Mouse (Mus musculus): ENCODE results near the gene Yif1b.
A peak's percentile ranks its signal among the peaks of the same experiment; 100 is the strongest.

The Yif1b gene

GRCm38 (mm10) chr7:29280801-29281200, 42.7 kb downstream of the Yif1b start:
- peak; percentile 35 for DNase-seq (ENCODE audit: low read depth, low spot score)

- peak; percentile 81 for DNase-seq (ENCODE audit: low read depth, low spot score)
These were observed 43.3 kb downstream of the Yif1b start, which contains the start of gene Spint2 for GRCm38 (mm10) chr7:29281201-29282073. TSS of gene Spint2 (minus strand) at chr7:29281912.

- no peak for DNase-seq (ENCODE audit: low read depth, low spot score)
These were observed 44.0 kb downstream of the Yif1b start for GRCm38 (mm10) chr7:29282074-29282554.

- DNase-seq (ENCODE audit: low read depth, low spot score): no peak
These were observed 45.7 kb downstream of the Yif1b start for GRCm38 (mm10) chr7:29283876-29284275.

- no peak for DNase-seq (ENCODE audit: low read depth, low spot score)
These were observed 46.4 kb downstream of the Yif1b start for GRCm38 (mm10) chr7:29284523-29284922.

GRCm38 (mm10) chr7:29287481-29287880, 49.4 kb downstream of the Yif1b start:
- no peak for DNase-seq (ENCODE audit: low read depth, low spot score)

GRCm38 (mm10) chr7:29288079-29288478, 50.0 kb downstream of the Yif1b start:
- no peak for DNase-seq (ENCODE audit: low read depth, low spot score)

GRCm38 (mm10) chr7:29288942-29289638, 51.0 kb downstream of the Yif1b start, which contains the start of gene Ppp1r14a:
TSS of gene Ppp1r14a (plus strand) at chr7:29289308.
- DNase-seq (ENCODE audit: low read depth, low spot score): peak; percentile 60

- DNase-seq (ENCODE audit: low read depth, low spot score): no peak
These were observed 51.7 kb downstream of the Yif1b start for GRCm38 (mm10) chr7:29289856-29290255.

GRCm38 (mm10) chr7:29290691-29291485, 52.8 kb downstream of the Yif1b start:
- no peak for DNase-seq (ENCODE audit: low read depth, low spot score)

- DNase-seq (ENCODE audit: low read depth, low spot score): no peak
These were observed 53.7 kb downstream of the Yif1b start for GRCm38 (mm10) chr7:29291616-29292457.

- no peak for DNase-seq (ENCODE audit: low read depth, low spot score)
These were observed 54.4 kb downstream of the Yif1b start for GRCm38 (mm10) chr7:29292458-29293098.

GRCm38 (mm10) chr7:29293131-29294065, 55.3 kb downstream of the Yif1b start:
- no peak for DNase-seq (ENCODE audit: low read depth, low spot score)

- no peak for DNase-seq (ENCODE audit: low read depth, low spot score)
These were observed 56.1 kb downstream of the Yif1b start for GRCm38 (mm10) chr7:29294111-29294761.

GRCm38 (mm10) chr7:29295861-29296647, 57.9 kb downstream of the Yif1b start:
- DNase-seq (ENCODE audit: low read depth, low spot score): no peak

GRCm38 (mm10) chr7:29296998-29297397, 58.9 kb downstream of the Yif1b start:
- peak; percentile 72 for DNase-seq (ENCODE audit: low read depth, low spot score)
